Mouse (Mus musculus) embryonic fibroblast, embryonic 13.5 days (primary cell): ENCODE data around the gene Gm43738.

ENCODE experiments used
- CTCF ChIP-seq: IDR thresholded peaks from 2 replicates; pipeline ENCODE4 v1.5.1; 2011; ENCODE audit warnings: mild to moderate bottlenecking, control low read depth, low read length, moderate library complexity, borderline replicate concordance; ENCODE audit not compliant: insufficient read depth
- POLR2A ChIP-seq: IDR thresholded peaks from 2 replicates; pipeline ENCODE4 v1.6.1; 2011; ENCODE audit warnings: low read depth, mild to moderate bottlenecking, control low read depth, low read length, moderate library complexity

DNA sequence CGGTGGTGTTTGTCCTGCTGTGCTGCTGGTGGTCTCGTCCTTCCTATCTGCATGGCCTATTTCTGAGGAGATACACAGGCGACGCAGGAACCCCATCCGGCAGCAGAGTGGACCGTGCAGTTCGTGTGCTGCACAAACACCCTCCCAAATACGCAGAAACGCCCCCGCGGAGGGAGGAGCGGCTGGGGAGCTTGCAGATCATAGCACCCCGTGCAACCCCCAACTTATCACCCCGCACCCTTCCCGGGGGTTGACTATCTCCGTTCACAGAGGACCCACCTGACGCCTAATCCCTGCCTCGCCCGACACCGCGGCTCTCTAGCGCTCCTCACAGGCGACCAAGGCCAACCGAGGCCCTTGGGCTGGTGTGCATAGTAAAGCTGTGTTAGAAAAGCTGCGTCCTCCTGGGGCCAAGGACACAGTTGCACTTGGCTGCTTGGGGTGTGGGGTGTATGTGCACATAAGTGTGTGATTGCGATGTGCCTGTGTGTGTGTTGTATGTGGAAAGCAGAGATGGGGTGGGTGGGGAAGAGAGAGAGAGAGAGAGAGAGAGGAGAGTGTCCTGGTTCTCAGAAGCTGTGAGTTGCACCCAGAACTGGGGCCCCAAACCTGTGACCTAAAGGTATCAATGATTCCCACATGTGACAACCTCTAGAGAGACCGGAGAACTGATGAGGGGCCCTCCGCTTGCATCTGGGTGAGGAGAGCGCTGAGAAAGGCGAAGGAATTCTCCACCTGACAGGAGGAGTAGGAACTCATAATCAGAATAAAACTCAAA is 31.6 kb upstream of the Gm43738 start:
- TF ChIP-seq CTCF = no peak
- no peak for TF ChIP-seq POLR2A
